Comparison of ENCODE assay signal across 8 mouse cellular contexts in genomic region chr1:38695812-38696681, GRCm38 (mm10). TPM values are rescaled to one million over a fixed set of nuclear protein-coding genes. Genes with fewer than 3 reads are reported as not detected.
DNase-seq lines count a peak whose midpoint lies in the region; ATAC-seq and TF ChIP-seq lines count a peak whose summit lies in the region.

No protein-coding gene starts in this region.

- H3K4me1 ChIP-seq in embryonic facial prominence, embryonic 13.5 days, result peaks cover 56% of the 10 kb centered on the region
- peaks cover 4% of the 10 kb centered on the region; the same call in 1 of the 2 replicates for H3K4me1 ChIP-seq in limb, embryonic 11.5 days (ENCODE audit: control insufficient read depth, insufficient read depth, low read length)

- H3K36me3 ChIP-seq in embryonic facial prominence, embryonic 13.5 days, result no peaks in the 10 kb centered on the region
- no peaks in the 10 kb centered on the region for H3K36me3 ChIP-seq in limb, embryonic 11.5 days (ENCODE audit: control insufficient read depth, insufficient read depth, low read length)

- no peaks in the 10 kb centered on the region for H3K27me3 ChIP-seq in embryonic facial prominence, embryonic 13.5 days
- H3K27me3 ChIP-seq in limb, embryonic 11.5 days (ENCODE audit: control insufficient read depth, insufficient read depth, low read length), result no peaks in the 10 kb centered on the region

- TF ChIP-seq CTCF in gastrocnemius, adult 2 months (IDR thresholded peaks at IDR 0.05), result no peak

- H3K4me2 ChIP-seq in embryonic facial prominence, embryonic 13.5 days, result no peak overlapping the region
- no peak overlapping the region for H3K4me2 ChIP-seq in limb, embryonic 11.5 days (ENCODE audit: low read depth, severe bottlenecking)

- intact Hi-C loops in gastrocnemius, adult 2 months (cut with DNase I), result no loop called here

- H3K9ac ChIP-seq in embryonic facial prominence, embryonic 13.5 days, result no peak overlapping the region
- no peak overlapping the region for H3K9ac ChIP-seq in limb, embryonic 11.5 days (ENCODE audit: low read length)

- WGBS in embryonic facial prominence, embryonic 13.5 days, result 39% methylated on average over 15 of the region's 15 CpGs
- WGBS in limb, embryonic 11.5 days, result 47% methylated on average over 15 of the region's 15 CpGs

- peak; percentile 14 for DNase-seq in embryo, embryonic 10.5 days (ENCODE audit: low spot score)
- no peak for DNase-seq in embryo, embryonic 9.5 days (ENCODE audit: extremely low spot score)
- peak; percentile 63 for DNase-seq in 3T3-L1 (ENCODE audit: low read depth, low spot score)
- peak; percentile 36 for DNase-seq in limb, embryonic 11.5 days (ENCODE audit: low spot score)
- no peak for DNase-seq in testis, postnatal 14 days (ENCODE audit: low spot score)
- no peak for DNase-seq in gastrocnemius, adult 2 months

- H3K27ac ChIP-seq in embryonic facial prominence, embryonic 13.5 days, result peak overlapping the region; percentile 72
- H3K27ac ChIP-seq in limb, embryonic 11.5 days (replicated peaks; ENCODE audit: low read depth, low read length), result no peak overlapping the region
- no peak overlapping the region for H3K27ac ChIP-seq in gastrocnemius, adult 2 months

- no peak overlapping the region for H3K4me3 ChIP-seq in embryonic facial prominence, embryonic 13.5 days
- H3K4me3 ChIP-seq in limb, embryonic 11.5 days (ENCODE audit: low read depth, low read length), result no peak overlapping the region
- no peak overlapping the region for H3K4me3 ChIP-seq in gastrocnemius, adult 2 months

- no peak for ATAC-seq in embryonic facial prominence, embryonic 13.5 days (ENCODE audit: insufficient number of reproducible peaks, insufficient read depth, low FRiP score, low TSS enrichment, low read depth)
- no peak for ATAC-seq in limb, embryonic 11.5 days (ENCODE audit: insufficient number of reproducible peaks, low FRiP score, low TSS enrichment, low read depth)
- ATAC-seq in frontal cortex, adult (ENCODE audit: low TSS enrichment), result no peak

- H3K9me3 ChIP-seq in embryonic facial prominence, embryonic 13.5 days, result no peaks in the 10 kb centered on the region
- no peaks in the 10 kb centered on the region for H3K9me3 ChIP-seq in limb, embryonic 11.5 days (ENCODE audit: control insufficient read depth, low read length)

RNA-seq across cellular contexts. Expression of gene Aff3, which starts 31.3 kb away (rescaled TPM):
- polyA plus RNA-seq in embryonic facial prominence, embryonic 13.5 days (2015; fragmentation: Nextera tagmentation; extraction: Ambion mirVana), result 12.0 and 20.1 TPM in 2 replicates
- 43.9 and 46.8 TPM in 2 replicates for polyA plus RNA-seq in limb, embryonic 11.5 days (2014; fragmentation: Nextera tagmentation; extraction: Ambion mirVana)
- total RNA-seq in gastrocnemius, adult 2 months (2021), result 1 to 10 TPM; 1.2 to 4.4 TPM

Comparison
In these comparisons a context has a peak if more than half of its experiments do, and no peak if none do; other contexts are left out.
1. DNase-seq: peak in embryo, embryonic 10.5 days (single experiment), 3T3-L1 (single experiment) and limb, embryonic 11.5 days (single experiment); none in embryo, embryonic 9.5 days (single experiment), testis, postnatal 14 days (single experiment) and gastrocnemius, adult 2 months (single experiment).